Mouse (Mus musculus) liver, embryonic 13.5 days (tissue): ENCODE results near the gene 4921511C20Rik. TPM values are rescaled to one million over a fixed set of nuclear protein-coding genes. Genes with fewer than 3 reads are reported as not detected.

Source experiments
- ATAC-seq: fragments of 200-750 bp; cut with Nextera tagmentation; 2 replicates; pipeline ENCODE4 v1.8.0; 2017; ENCODE audit warnings: low read depth, mild to moderate bottlenecking, moderate number of reproducible peaks, moderate library complexity
- DNase-seq: peaks from one replicate; pipeline ENCODE4 v3.0.0; 2022
- H3K27ac ChIP-seq: fragments of 300-500 bp; sonication (generic); 2 replicates; pipeline ENCODE4 v1.5.1; 2015; ENCODE audit warnings: moderate library complexity, mild to moderate bottlenecking, inconsistent platforms
- H3K27me3 ChIP-seq: fragments of 300-500 bp; sonication (generic); 2 replicates; pipeline ENCODE4 v1.6.1; 2015; ENCODE audit warnings: mild to moderate bottlenecking, inconsistent platforms
- H3K36me3 ChIP-seq: fragments of 300-500 bp; sonication (generic); 2 replicates; pipeline ENCODE4 v1.6.1; 2015; ENCODE audit warnings: mild to moderate bottlenecking, inconsistent platforms
- H3K4me1 ChIP-seq: fragments of 300-500 bp; sonication (generic); replicated peaks from 2 replicates; pipeline ENCODE4 v1.6.1; 2015; ENCODE audit warnings: inconsistent platforms
- H3K4me2 ChIP-seq: fragments of 300-500 bp; sonication (generic); 2 replicates; pipeline ENCODE4 v1.6.1; 2015; ENCODE audit warnings: inconsistent platforms, mild to moderate bottlenecking, moderate library complexity
- H3K4me3 ChIP-seq: fragments of 300-500 bp; sonication (generic); replicated peaks from 2 replicates; pipeline ENCODE4 v1.5.1; 2015; ENCODE audit warnings: mild to moderate bottlenecking, inconsistent platforms
- H3K9ac ChIP-seq: fragments of 300-500 bp; sonication (generic); 2 replicates; pipeline ENCODE4 v1.6.1; 2015; ENCODE audit warnings: mild to moderate bottlenecking, inconsistent platforms
- H3K9me3 ChIP-seq: fragments of 300-500 bp; sonication (generic); replicated peaks from 2 replicates; pipeline ENCODE4 v1.6.1; 2016; ENCODE audit warnings: inconsistent platforms
- WGBS: fragments of 180-500 bp; shearing (Covaris S2); methylation state at CpG from one replicate; pipeline ENCODE4 v1.1.7; 2015; ENCODE audit not compliant: insufficient replicate concordance; 5-methylcytosine and 5-hydroxymethylcytosine counted together
- polyA plus RNA-seq: library from polyadenylated mRNA; unstranded; fragments of >200 nt; fragmentation: Nextera tagmentation; extraction: Ambion mirVana; gene quantifications from 2 replicates; pipeline ENCODE4 v1.2.1, GENCODE M21; 2015

The 4921511C20Rik gene
- polyA plus RNA-seq: not detected in 2 replicates

- 61% methylated on average over 2 of the region's 2 CpGs for WGBS
- Histone ChIP-seq H3K9ac (no peak within 1 kb of the TSS), H3K4me2 (no peak within 1 kb of the TSS), H3K9me3 (no peaks in the 10 kb centered on the region), H3K36me3 (no peaks in the 10 kb centered on the region), H3K4me3 (no peak within 1 kb of the TSS), H3K4me1 (no peaks in the 10 kb centered on the region), H3K27ac (no peak within 1 kb of the TSS), H3K27me3 (no peaks in the 10 kb centered on the region)
- DNase-seq: no peak
- ATAC-seq: no peak
Measured at GRCm38 (mm10) chrX:127393993-127394392, at the start of gene 4921511C20Rik. Gene 4921511C20Rik (plus strand): TSS chrX:127394293.
